Mouse (Mus musculus): ENCODE measurements around the gene Chfr. TPM values are rescaled to one million over a fixed set of nuclear protein-coding genes. Genes with fewer than 3 reads are reported as not detected.

Chfr gene
- 46.2 and 47.7 TPM in 2 replicates for polyA plus RNA-seq (2014; fragmentation: Nextera tagmentation; extraction: Ambion mirVana)

DNA sequence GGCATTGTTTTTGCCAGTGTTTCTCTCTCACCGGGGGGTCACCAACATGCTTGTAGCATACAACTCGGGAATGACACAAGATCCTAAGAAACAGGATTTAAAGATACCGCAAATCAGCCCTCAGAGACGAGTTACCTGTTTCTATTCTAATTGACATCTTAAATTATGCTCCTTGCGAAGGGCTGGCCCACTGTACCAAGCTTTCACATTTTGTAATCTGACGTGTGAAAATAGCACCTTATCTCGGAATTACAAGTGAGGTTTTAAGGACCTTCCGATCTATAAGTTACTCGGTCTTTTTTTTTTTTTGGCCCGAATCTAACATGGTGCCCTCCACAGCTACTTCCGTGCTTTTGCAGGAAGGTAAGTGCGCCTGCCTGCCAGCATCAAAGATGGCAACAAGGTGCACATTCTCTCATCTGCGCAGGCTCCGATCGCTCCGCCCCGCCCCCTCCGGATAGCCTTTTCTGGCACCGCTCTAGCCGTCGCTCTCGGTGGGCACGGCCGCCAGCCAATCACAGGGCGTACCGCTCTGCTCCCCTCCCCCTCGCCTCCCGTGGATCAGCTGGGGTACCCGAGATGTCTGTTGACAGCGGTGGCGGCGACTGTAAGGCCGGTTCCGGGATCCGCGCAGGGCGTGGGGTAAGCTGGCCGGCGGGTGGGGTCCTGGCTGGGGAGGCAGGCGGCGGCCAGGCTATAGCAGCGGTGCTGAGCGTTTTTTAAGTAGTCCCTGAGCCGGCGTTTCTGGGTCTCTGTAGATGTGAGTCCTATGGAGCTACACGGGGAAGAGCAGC is at the start of gene Chfr:
Gene Chfr (plus strand): TSS at position 550 of the 794 bp plus-strand sequence.
- WGBS, result 4% methylated on average over 46 of the region's 46 CpGs
- Histone ChIP-seq H3K36me3 (replicated peaks; ENCODE audit: control insufficient read depth, insufficient read depth, low read depth, low read length) (no peaks in the 10 kb centered on the region), H3K27ac (replicated peaks; ENCODE audit: low read depth, low read length) (no peak within 1 kb of the TSS; the same call in 1 of the 2 replicates)

DNA sequence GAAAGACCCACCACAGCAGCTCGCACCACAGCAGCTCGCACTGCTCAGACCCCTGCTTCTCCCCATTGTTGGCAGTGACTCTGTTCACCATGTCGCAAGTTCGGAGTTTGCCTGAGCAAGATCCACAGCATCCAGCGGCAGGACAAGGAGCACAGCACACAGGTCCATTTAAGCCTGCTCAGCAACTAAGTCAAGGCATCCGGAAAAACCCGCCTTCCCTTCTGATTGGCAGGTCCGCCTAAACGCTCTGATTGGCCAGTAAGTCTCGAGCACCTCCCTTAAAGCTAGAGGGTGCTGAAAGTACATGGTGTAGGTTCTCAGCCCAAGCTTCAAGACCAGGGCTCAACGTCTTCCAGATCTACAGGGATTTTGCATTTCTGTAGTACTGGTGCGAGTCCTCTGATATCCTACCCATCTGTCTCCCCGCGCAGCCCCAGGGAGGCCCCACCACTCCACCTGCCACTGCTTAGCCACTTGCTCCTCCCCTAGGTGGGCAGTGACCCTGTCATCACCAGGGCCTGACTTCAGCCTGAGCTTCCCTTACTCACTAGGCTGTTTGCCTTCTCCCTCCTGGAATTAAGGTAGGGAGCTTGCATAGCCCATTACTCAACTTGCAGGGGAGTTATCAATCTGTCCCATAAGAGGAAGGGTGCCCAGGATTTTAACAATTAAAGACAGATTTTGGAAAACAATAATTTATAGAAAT is 49.3 kb upstream of the Chfr start:
- H3K4me1 ChIP-seq (ENCODE audit: control insufficient read depth, insufficient read depth, low read length), result no peaks in the 10 kb centered on the region
- no peak overlapping the region for H3K4me2 ChIP-seq (ENCODE audit: low read depth, low read length)
- 35% methylated on average over 14 of the region's 14 CpGs for WGBS
- H3K4me3 ChIP-seq (ENCODE audit: low read depth, low read length), result no peak overlapping the region
- DNase-seq (ENCODE audit: low spot score) (no peak), ATAC-seq (replicated peaks; ENCODE audit: insufficient number of reproducible peaks, low FRiP score, low TSS enrichment, low read depth) (no peak)
- no peaks in the 10 kb centered on the region for H3K36me3 ChIP-seq (replicated peaks; ENCODE audit: control insufficient read depth, insufficient read depth, low read depth, low read length)
- H3K27ac ChIP-seq (replicated peaks; ENCODE audit: low read depth, low read length), result no peak overlapping the region
- no peaks in the 10 kb centered on the region for H3K9me3 ChIP-seq (replicated peaks; ENCODE audit: control insufficient read depth, low read length)
- no peaks in the 10 kb centered on the region for H3K27me3 ChIP-seq (ENCODE audit: control insufficient read depth, insufficient read depth, low read length)
- no peak overlapping the region for H3K9ac ChIP-seq (replicated peaks; ENCODE audit: low read length)

More for the DNA sequence above, at the start of gene Chfr:
- peak; percentile 99 for ATAC-seq (replicated peaks; ENCODE audit: insufficient number of reproducible peaks, low FRiP score, low TSS enrichment, low read depth)
- Histone ChIP-seq H3K27me3 (ENCODE audit: control insufficient read depth, insufficient read depth, low read length) (no peaks in the 10 kb centered on the region), H3K9me3 (replicated peaks; ENCODE audit: control insufficient read depth, low read length) (no peaks in the 10 kb centered on the region), H3K4me2 (ENCODE audit: low read depth, low read length) (peak within 1 kb of the TSS; percentile 80), H3K4me3 (ENCODE audit: low read depth, low read length) (peak within 1 kb of the TSS; percentile 85), H3K4me1 (ENCODE audit: control insufficient read depth, insufficient read depth, low read length) (no peaks in the 10 kb centered on the region), H3K9ac (replicated peaks; ENCODE audit: low read length) (peak within 1 kb of the TSS; percentile 83)
- peak; percentile 98 for DNase-seq (ENCODE audit: low spot score)

DNA sequence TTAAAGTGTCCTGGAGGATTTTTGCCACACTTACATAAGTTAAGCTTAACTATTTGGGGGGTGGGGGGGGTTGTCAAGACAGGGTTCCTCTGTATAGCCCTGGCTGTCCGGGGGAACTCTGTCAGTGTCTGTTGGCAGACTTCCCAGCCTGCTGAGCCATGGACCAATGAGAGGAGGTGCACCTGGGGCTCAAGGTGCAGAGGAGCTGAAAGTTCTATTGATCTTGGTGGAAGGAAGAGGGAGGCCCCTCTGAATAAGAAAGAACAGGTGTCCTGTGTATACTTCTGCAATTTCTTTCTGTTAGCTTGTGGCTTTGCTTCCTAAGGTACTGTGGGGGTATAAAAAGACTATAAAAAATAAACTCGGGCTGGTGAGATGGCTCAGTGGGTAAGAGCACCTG is 44.1 kb upstream of the Chfr start:
- no peak for DNase-seq (ENCODE audit: low spot score)
- no peaks in the 10 kb centered on the region for H3K27me3 ChIP-seq (ENCODE audit: control insufficient read depth, insufficient read depth, low read length)
- H3K4me1 ChIP-seq (ENCODE audit: control insufficient read depth, insufficient read depth, low read length), result no peaks in the 10 kb centered on the region
- ATAC-seq (replicated peaks; ENCODE audit: insufficient number of reproducible peaks, low FRiP score, low TSS enrichment, low read depth), result no peak
- 74% methylated on average over 2 of the region's 2 CpGs for WGBS
- H3K4me3 ChIP-seq (ENCODE audit: low read depth, low read length), result no peak overlapping the region
- H3K27ac ChIP-seq (replicated peaks; ENCODE audit: low read depth, low read length), result no peak overlapping the region
- H3K36me3 ChIP-seq (replicated peaks; ENCODE audit: control insufficient read depth, insufficient read depth, low read depth, low read length), result no peaks in the 10 kb centered on the region
- H3K9me3 ChIP-seq (replicated peaks; ENCODE audit: control insufficient read depth, low read length), result no peaks in the 10 kb centered on the region
- no peak overlapping the region for H3K9ac ChIP-seq (replicated peaks; ENCODE audit: low read length)
- no peak overlapping the region for H3K4me2 ChIP-seq (ENCODE audit: low read depth, low read length)

GRCm38 (mm10) chr5:110094030-110094846 is 41.4 kb upstream of the Chfr start, which contains the start of gene Gm35315:
Gene Gm35315 (minus strand): TSS chr5:110094420.
- Histone ChIP-seq H3K27me3 (ENCODE audit: control insufficient read depth, insufficient read depth, low read length) (no peaks in the 10 kb centered on the region), H3K4me3 (ENCODE audit: low read depth, low read length) (peak within 1 kb of the TSS; percentile 45), H3K4me1 (ENCODE audit: control insufficient read depth, insufficient read depth, low read length) (no peaks in the 10 kb centered on the region), H3K27ac (replicated peaks; ENCODE audit: low read depth, low read length) (no peak within 1 kb of the TSS), H3K36me3 (replicated peaks; ENCODE audit: control insufficient read depth, insufficient read depth, low read depth, low read length) (no peaks in the 10 kb centered on the region), H3K9ac (replicated peaks; ENCODE audit: low read length) (peak within 1 kb of the TSS; percentile 61), H3K9me3 (replicated peaks; ENCODE audit: control insufficient read depth, low read length) (no peaks in the 10 kb centered on the region), H3K4me2 (ENCODE audit: low read depth, low read length) (peak within 1 kb of the TSS; percentile 56)
- peak; percentile 97 for ATAC-seq (replicated peaks; ENCODE audit: insufficient number of reproducible peaks, low FRiP score, low TSS enrichment, low read depth)
- peak; percentile 92 for DNase-seq (ENCODE audit: low spot score)
- under 1% methylated on average over 25 of the region's 25 CpGs for WGBS

DNA sequence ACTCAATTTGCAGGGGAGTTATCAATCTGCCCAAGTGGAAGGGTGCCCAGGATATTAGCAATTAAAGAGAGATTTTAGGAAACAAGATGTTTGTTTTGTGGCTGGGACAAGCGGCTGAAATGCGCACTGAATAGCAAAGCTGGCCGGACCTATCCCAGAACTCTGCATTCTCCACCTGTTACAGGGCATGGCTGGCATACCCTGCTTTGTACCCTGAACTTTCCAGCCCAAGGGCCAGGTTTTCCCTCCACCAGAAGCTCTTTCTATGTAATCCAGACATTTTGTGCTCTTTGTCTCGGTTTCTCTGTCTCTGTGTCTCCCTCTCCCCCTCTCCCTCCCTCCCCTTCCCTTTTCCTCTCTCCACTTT is 40.8 kb upstream of the Chfr start:
- 6% methylated on average over 4 of the region's 4 CpGs for WGBS
- no peaks in the 10 kb centered on the region; the same call in 1 of the 2 replicates for H3K4me1 ChIP-seq (ENCODE audit: control insufficient read depth, insufficient read depth, low read length)
- H3K27me3 ChIP-seq (ENCODE audit: control insufficient read depth, insufficient read depth, low read length), result no peaks in the 10 kb centered on the region
- H3K9ac ChIP-seq (replicated peaks; ENCODE audit: low read length), result peak overlapping the region; percentile 61
- no peaks in the 10 kb centered on the region for H3K36me3 ChIP-seq (replicated peaks; ENCODE audit: control insufficient read depth, insufficient read depth, low read depth, low read length)
- peak overlapping the region; percentile 56 for H3K4me2 ChIP-seq (ENCODE audit: low read depth, low read length)
- ATAC-seq (replicated peaks; ENCODE audit: insufficient number of reproducible peaks, low FRiP score, low TSS enrichment, low read depth) (no peak), DNase-seq (ENCODE audit: low spot score) (no peak)
- no peaks in the 10 kb centered on the region for H3K9me3 ChIP-seq (replicated peaks; ENCODE audit: control insufficient read depth, low read length)
- H3K27ac ChIP-seq (replicated peaks; ENCODE audit: low read depth, low read length), result no peak overlapping the region
- peak overlapping the region; percentile 45 for H3K4me3 ChIP-seq (ENCODE audit: low read depth, low read length)

DNA sequence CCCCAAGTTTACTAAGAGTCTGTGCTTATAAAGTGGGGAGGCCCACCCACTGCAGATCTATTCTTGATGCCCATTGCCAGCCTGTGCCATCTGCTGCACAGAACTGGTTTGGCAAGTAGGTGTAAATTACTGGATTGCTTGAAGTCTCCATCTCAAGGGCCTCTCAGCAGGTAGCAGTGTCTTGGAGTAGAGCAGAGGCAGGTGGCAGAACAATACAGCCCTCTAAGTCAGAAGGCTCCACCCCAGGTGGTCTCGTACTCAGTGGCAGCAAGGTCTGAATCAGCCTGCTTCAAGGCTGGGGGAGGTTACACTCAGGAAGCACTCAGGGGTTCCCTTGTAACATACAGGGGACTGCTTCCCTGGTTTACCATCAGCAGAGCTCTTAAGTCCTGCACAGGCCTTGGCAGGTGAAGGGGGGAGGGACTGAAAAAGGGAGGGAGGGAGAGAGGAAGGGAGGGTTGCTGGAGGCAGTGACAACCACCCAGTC is 36.6 kb upstream of the Chfr start:
- no peak for ATAC-seq (replicated peaks; ENCODE audit: insufficient number of reproducible peaks, low FRiP score, low TSS enrichment, low read depth)
- H3K4me1 ChIP-seq (ENCODE audit: control insufficient read depth, insufficient read depth, low read length), result no peaks in the 10 kb centered on the region; the same call in 1 of the 2 replicates

DNA sequence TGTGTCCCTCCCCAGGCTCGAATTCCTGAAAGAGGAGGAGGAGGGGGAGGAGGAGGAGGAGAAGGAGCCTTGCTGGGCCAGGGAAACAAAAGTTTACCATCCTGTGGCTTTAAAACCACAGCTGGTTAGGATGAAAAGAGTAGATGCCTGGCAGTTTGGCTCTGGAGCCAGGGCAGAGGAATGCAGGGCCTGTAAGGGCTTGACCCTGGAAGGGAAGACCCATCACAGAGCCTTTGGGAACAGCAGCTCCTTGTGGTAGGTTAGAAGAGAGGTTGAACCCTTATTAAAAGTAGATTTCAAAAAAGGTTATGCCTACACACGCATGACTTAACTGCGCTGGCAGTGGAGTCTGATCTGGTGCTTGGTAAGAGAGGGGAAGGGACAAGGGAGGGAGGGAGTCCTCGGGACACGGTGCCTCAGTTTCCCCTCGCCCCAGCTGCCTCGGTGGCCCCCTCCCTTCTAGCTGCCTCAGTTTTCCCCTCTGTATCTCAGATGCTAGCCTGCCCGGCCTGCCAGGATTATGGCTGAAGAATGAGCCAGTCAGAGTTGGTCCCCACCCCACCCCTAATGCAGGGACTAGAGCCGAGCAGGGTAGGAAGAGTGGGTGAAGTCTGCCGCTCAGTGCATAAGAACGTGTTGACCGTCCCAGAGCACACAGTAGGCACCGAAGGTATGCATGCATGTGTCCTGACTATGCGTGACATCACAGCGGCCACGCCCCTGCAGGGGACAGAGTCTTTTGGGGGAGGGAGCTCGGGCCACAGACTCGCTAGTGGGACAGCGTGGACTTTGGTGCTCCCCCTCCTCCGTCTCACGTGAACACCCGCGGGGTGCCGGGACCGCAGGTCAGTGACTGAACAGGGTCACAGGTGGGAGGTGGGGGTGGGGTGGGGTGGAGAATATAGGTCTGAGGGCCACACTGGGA is 35.7 kb upstream of the Chfr start, which contains the start of gene Plcxd1:
Gene Plcxd1 (plus strand): TSS at position 314 of the 925 bp plus-strand sequence.
- H3K4me3 ChIP-seq (ENCODE audit: low read depth, low read length), result no peak within 1 kb of the TSS
- no peaks in the 10 kb centered on the region; the same call in 1 of the 2 replicates for H3K4me1 ChIP-seq (ENCODE audit: control insufficient read depth, insufficient read depth, low read length)
- no peak within 1 kb of the TSS for H3K9ac ChIP-seq (replicated peaks; ENCODE audit: low read length)
- WGBS, result 4% methylated on average over 25 of the region's 25 CpGs
- peaks cover 10% of the 10 kb centered on the region; the same call in 1 of the 2 replicates for H3K36me3 ChIP-seq (replicated peaks; ENCODE audit: control insufficient read depth, insufficient read depth, low read depth, low read length)
- peak within 1 kb of the TSS; percentile 43; the same call in 1 of the 2 replicates for H3K4me2 ChIP-seq (ENCODE audit: low read depth, low read length)
- no peaks in the 10 kb centered on the region for H3K9me3 ChIP-seq (replicated peaks; ENCODE audit: control insufficient read depth, low read length)
- no peak for ATAC-seq (replicated peaks; ENCODE audit: insufficient number of reproducible peaks, low FRiP score, low TSS enrichment, low read depth)
- DNase-seq (ENCODE audit: low spot score), result no peak
- no peak within 1 kb of the TSS for H3K27ac ChIP-seq (replicated peaks; ENCODE audit: low read depth, low read length)
- no peaks in the 10 kb centered on the region for H3K27me3 ChIP-seq (ENCODE audit: control insufficient read depth, insufficient read depth, low read length)

More for the DNA sequence above, 36.6 kb upstream of the Chfr start:
- H3K27me3 ChIP-seq (ENCODE audit: control insufficient read depth, insufficient read depth, low read length), result no peaks in the 10 kb centered on the region
- H3K9ac ChIP-seq (replicated peaks; ENCODE audit: low read length), result no peak overlapping the region
- no peak overlapping the region for H3K4me3 ChIP-seq (ENCODE audit: low read depth, low read length)
- no peaks in the 10 kb centered on the region for H3K9me3 ChIP-seq (replicated peaks; ENCODE audit: control insufficient read depth, low read length)
- H3K36me3 ChIP-seq (replicated peaks; ENCODE audit: control insufficient read depth, insufficient read depth, low read depth, low read length), result peaks cover 6% of the 10 kb centered on the region; the same call in 1 of the 2 replicates
- WGBS, result 38% methylated on average over 1 of the region's 1 CpGs
- no peak for DNase-seq (ENCODE audit: low spot score)
- no peak overlapping the region for H3K4me2 ChIP-seq (ENCODE audit: low read depth, low read length)
- H3K27ac ChIP-seq (replicated peaks; ENCODE audit: low read depth, low read length), result no peak overlapping the region
